Mouse (Mus musculus) hindbrain, embryonic 16.5 days (tissue): ENCODE measurements around the gene 4930524J08Rik. TPM values are rescaled to one million over a fixed set of nuclear protein-coding genes. Genes with fewer than 3 reads are reported as not detected.

ENCODE experiments used
- ATAC-seq: fragments of 200-750 bp; cut with Nextera tagmentation; 2 replicates; pipeline ENCODE4 v1.8.0; 2017; ENCODE audit warnings: moderate TSS enrichment, moderate library complexity
- H3K27ac ChIP-seq: fragments of 300-500 bp; sonication (generic); 2 replicates; pipeline ENCODE4 v1.5.1; 2014; ENCODE audit warnings: low read depth, mild to moderate bottlenecking, control low read depth, low read length, moderate library complexity
- H3K27me3 ChIP-seq: fragments of 300-500 bp; sonication (generic); replicated peaks from 2 replicates; pipeline ENCODE4 v1.6.1; 2014; ENCODE audit warnings: low read length; ENCODE audit not compliant: control insufficient read depth, insufficient read depth
- H3K36me3 ChIP-seq: fragments of 300-500 bp; sonication (generic); 2 replicates; pipeline ENCODE4 v1.6.1; 2014; ENCODE audit warnings: mild to moderate bottlenecking, low read length, moderate library complexity, mixed read lengths; ENCODE audit not compliant: control insufficient read depth, insufficient read depth
- H3K4me1 ChIP-seq: fragments of 300-500 bp; sonication (generic); 2 replicates; pipeline ENCODE4 v1.6.1; 2014; ENCODE audit warnings: low read depth, low read length; ENCODE audit not compliant: control insufficient read depth, insufficient read depth
- H3K4me2 ChIP-seq: fragments of 300-500 bp; sonication (generic); 2 replicates; pipeline ENCODE4 v1.6.1; 2014; ENCODE audit warnings: mild to moderate bottlenecking, low read length, control low read depth, moderate library complexity
- H3K4me3 ChIP-seq: fragments of 300-500 bp; sonication (generic); 2 replicates; pipeline ENCODE4 v1.5.1; 2014; ENCODE audit warnings: mild to moderate bottlenecking, low read length, control low read depth, moderate library complexity
- H3K9ac ChIP-seq: fragments of 300-500 bp; sonication (generic); 2 replicates; pipeline ENCODE4 v1.6.1; 2014; ENCODE audit warnings: low read depth, mild to moderate bottlenecking, control low read depth, low read length, moderate library complexity
- H3K9me3 ChIP-seq: fragments of 300-500 bp; sonication (generic); 2 replicates; pipeline ENCODE4 v1.6.1; 2014; ENCODE audit warnings: mild to moderate bottlenecking, low read length, moderate library complexity; ENCODE audit not compliant: control insufficient read depth
- whole genome bisulfite sequencing: fragments of 180-500 bp; shearing (Covaris S2); extraction: QIAGEN DNeasy Blood & Tissue Kit; methylation state at CpG from one replicate; pipeline ENCODE4 v1.1.7; 2014; 5-methylcytosine and 5-hydroxymethylcytosine counted together
- polyA plus RNA-seq: library from polyadenylated mRNA; unstranded; fragments of >200 nt; fragmentation: Nextera tagmentation; extraction: Ambion mirVana; gene quantifications from 2 replicates; pipeline ENCODE4 v1.2.1, GENCODE M21; 2015

4930524J08Rik gene
- polyA plus RNA-seq, 1 experiment from 2014 or later, result 2.7 TPM

GRCm38 (mm10) chr5:99959236-99959936, 19.5 kb upstream of the 4930524J08Rik start:
- Histone ChIP-seq H3K36me3 (peaks cover 27% of the 10 kb centered on the region), H3K4me1 (no peaks in the 10 kb centered on the region)

GRCm38 (mm10) chr5:99959960-99960359, 18.9 kb upstream of the 4930524J08Rik start:
- Histone ChIP-seq H3K4me1 (no peaks in the 10 kb centered on the region), H3K27ac (no peak overlapping the region), H3K9ac (no peak overlapping the region), H3K27me3 (no peaks in the 10 kb centered on the region), H3K4me2 (no peak overlapping the region), H3K4me3 (no peak overlapping the region), H3K9me3 (no peaks in the 10 kb centered on the region), H3K36me3 (peaks cover 28% of the 10 kb centered on the region)
- no peak for ATAC-seq
- WGBS, result 82% methylated on average over 2 of the region's 2 CpGs

More at GRCm38 (mm10) chr5:99959236-99959936, 19.5 kb upstream of the 4930524J08Rik start:
- Histone ChIP-seq H3K9ac (no peak overlapping the region), H3K4me3 (no peak overlapping the region), H3K27ac (no peak overlapping the region), H3K27me3 (no peaks in the 10 kb centered on the region), H3K4me2 (no peak overlapping the region), H3K9me3 (no peaks in the 10 kb centered on the region)
- WGBS, result 79% methylated on average over 2 of the region's 2 CpGs
- ATAC-seq, result no peak

GRCm38 (mm10) chr5:99973941-99974340, 4.9 kb upstream of the 4930524J08Rik start:
- peak overlapping the region; percentile 8; the same call in 1 of the 2 replicates for H3K4me2 ChIP-seq

GRCm38 (mm10) chr5:99975061-99975460, 3.8 kb upstream of the 4930524J08Rik start:
- Histone ChIP-seq H3K36me3 (no peaks in the 10 kb centered on the region), H3K4me3 (no peak overlapping the region), H3K27me3 (no peaks in the 10 kb centered on the region), H3K4me1 (peaks cover 22% of the 10 kb centered on the region), H3K9me3 (no peaks in the 10 kb centered on the region), H3K9ac (no peak overlapping the region), H3K4me2 (peak overlapping the region; percentile 35), H3K27ac (no peak overlapping the region)
- ATAC-seq, result no peak
- 53% methylated on average over 4 of the region's 4 CpGs for WGBS

More at GRCm38 (mm10) chr5:99973941-99974340, 4.9 kb upstream of the 4930524J08Rik start:
- Histone ChIP-seq H3K27me3 (no peaks in the 10 kb centered on the region), H3K9me3 (no peaks in the 10 kb centered on the region), H3K4me3 (no peak overlapping the region), H3K9ac (no peak overlapping the region), H3K36me3 (no peaks in the 10 kb centered on the region), H3K4me1 (peaks cover 20% of the 10 kb centered on the region), H3K27ac (no peak overlapping the region)
- no peak for ATAC-seq
- WGBS, result 13% methylated on average over 2 of the region's 2 CpGs

DNA sequence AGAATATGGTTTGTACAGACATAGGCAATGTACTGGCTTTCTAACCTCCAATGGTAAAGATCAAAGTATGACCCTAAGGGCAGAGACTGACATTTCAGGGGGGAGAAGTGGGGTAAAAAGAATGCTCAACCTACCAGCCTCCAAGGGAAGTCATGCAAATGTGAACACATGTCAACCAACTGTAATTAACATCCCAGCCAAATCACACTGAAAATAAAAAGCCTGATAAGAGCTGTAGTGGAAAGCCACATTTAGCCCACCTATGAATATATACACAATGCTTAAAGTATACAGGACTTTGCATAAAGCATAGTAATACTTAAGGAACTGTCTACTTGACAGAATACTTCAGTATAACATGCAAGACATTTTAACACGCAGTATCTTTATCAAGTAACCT, 3.1 kb upstream of the 4930524J08Rik start:
- Histone ChIP-seq H3K4me1 (peaks cover 22% of the 10 kb centered on the region), H3K4me3 (peak overlapping the region; percentile 22)
- WGBS, result 61% methylated on average over 1 of the region's 1 CpGs

DNA sequence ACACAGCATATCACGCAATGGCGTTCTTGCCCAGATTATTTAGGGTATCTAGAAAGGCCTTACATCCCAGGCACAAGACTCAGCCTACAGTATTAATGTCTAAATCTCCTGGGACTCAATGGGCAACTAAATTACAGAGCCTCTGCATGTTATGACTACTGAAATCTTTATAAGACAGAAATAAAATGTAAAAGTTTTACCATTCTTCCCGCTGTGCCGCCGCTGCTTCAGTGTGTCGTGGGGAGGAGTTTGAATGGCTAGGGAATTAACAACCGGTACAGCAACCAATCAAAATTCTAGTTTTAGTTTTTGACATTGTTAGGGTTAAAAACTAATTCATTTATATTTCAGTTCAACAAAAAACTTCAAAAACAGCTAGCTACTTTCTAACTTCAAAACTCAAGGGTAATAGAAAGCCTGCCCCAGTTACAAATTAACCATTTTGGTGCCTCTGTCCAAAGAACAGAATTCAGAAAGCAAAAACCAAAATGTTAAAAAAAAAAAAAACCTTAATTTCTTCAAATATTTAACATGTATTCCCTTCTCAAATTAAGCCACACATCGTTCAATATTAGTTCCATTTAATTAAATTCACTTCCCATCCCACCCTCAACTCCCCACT, 2.4 kb upstream of the 4930524J08Rik start:
- Histone ChIP-seq H3K4me2 (peak overlapping the region; percentile 91), H3K4me1 (peaks cover 22% of the 10 kb centered on the region), H3K36me3 (no peaks in the 10 kb centered on the region), H3K4me3 (peak overlapping the region; percentile 76), H3K27me3 (no peaks in the 10 kb centered on the region), H3K27ac (no peak overlapping the region), H3K9ac (0 out of 2 replicates have a peak overlapping the region, but pooled peaks have one; percentile 96), H3K9me3 (no peaks in the 10 kb centered on the region)
- 9% methylated on average over 8 of the region's 8 CpGs for WGBS
- ATAC-seq, result no peak

More for the DNA sequence above, 3.1 kb upstream of the 4930524J08Rik start:
- H3K9ac ChIP-seq, result no peak overlapping the region
- peak overlapping the region; percentile 55 for H3K4me2 ChIP-seq
- no peak for ATAC-seq
- no peak overlapping the region for H3K27ac ChIP-seq
- no peaks in the 10 kb centered on the region for H3K27me3 ChIP-seq
- no peaks in the 10 kb centered on the region for H3K36me3 ChIP-seq
- H3K9me3 ChIP-seq, result no peaks in the 10 kb centered on the region

DNA sequence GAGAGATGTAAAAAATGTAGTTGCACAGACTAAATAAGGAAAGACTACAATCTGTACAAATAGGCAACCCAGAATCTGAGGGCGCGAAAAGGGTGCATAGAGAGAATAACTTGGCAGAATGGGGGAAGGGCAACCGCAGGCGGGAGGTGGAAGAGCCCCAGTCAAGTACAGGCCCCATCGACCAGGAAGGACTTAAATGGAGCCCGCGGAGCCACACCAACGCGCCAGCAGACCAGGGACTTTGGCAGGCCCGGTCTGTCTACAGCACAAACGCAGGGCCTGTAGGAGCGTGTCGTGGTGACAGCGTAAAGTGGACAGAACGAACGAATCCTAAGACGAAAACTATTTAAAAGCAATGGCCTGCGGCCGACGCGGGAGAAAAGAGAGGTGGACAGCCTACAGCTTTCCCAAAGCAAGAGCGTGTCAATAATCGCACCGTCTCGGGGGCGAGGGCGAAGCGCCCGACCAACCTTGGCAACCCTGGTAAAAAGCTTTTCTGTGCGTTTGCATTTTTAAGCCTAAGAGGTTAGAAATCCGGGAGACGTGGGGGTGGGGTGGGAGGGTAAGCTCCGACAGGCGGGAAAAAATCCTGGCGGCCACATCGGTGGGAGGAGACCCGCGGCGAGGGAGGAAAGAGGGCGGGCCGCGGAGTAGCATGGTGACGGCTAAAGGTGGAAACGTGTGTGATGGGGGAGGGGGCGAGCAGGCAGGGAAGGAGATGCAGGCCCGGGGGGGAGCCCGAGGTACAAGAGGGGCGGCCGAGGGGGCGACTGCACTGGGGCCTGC, 1.2 kb upstream of the 4930524J08Rik start:
- Histone ChIP-seq H3K9me3 (no peaks in the 10 kb centered on the region), H3K27ac (peak overlapping the region; percentile 99), H3K4me3 (peak overlapping the region; percentile 76), H3K9ac (peak overlapping the region; percentile 96), H3K4me2 (peak overlapping the region; percentile 91), H3K36me3 (no peaks in the 10 kb centered on the region), H3K27me3 (no peaks in the 10 kb centered on the region), H3K4me1 (peaks cover 22% of the 10 kb centered on the region)
- WGBS, result under 1% methylated on average over 50 of the region's 50 CpGs
- ATAC-seq, result peak; percentile 55

- 92% methylated on average over 9 of the region's 9 CpGs for WGBS
- Histone ChIP-seq H3K27ac (no peak overlapping the region), H3K36me3 (no peaks in the 10 kb centered on the region), H3K9me3 (no peaks in the 10 kb centered on the region), H3K4me1 (peaks cover 3% of the 10 kb centered on the region), H3K9ac (no peak overlapping the region), H3K4me3 (no peak overlapping the region), H3K27me3 (no peaks in the 10 kb centered on the region), H3K4me2 (no peak overlapping the region)
- no peak for ATAC-seq
These were observed 4.7 kb downstream of the 4930524J08Rik start for GRCm38 (mm10) chr5:99983452-99984061.
